Mouse (Mus musculus) brain, embryonic 14.5 days (tissue): ENCODE measurements at regions not wholly inside any gene's neighbourhood (a gene's known extent, or its start where the extent isn't known, plus 50 kb on each side); places are given as distances from the start of the nearest gene placed in this dataset.

Source experiments
- CTCF ChIP-seq: fragments of 200-500 bp; IDR thresholded peaks from 2 replicates; pipeline ENCODE4 v1.5.1; 2012; ENCODE audit warnings: inconsistent platforms, mild to moderate bottlenecking, moderate library complexity, borderline replicate concordance; ENCODE audit not compliant: insufficient read depth, insufficient read length; ENCODE audit errors: extremely low read depth
- POLR2A ChIP-seq: fragments of 200-500 bp; IDR thresholded peaks from 2 replicates; pipeline ENCODE4 v1.6.1; 2012; ENCODE audit warnings: mild to moderate bottlenecking, inconsistent platforms, borderline replicate concordance; ENCODE audit not compliant: poor library complexity, insufficient read depth, insufficient read length, severe bottlenecking; ENCODE audit errors: extremely low read depth

DNA sequence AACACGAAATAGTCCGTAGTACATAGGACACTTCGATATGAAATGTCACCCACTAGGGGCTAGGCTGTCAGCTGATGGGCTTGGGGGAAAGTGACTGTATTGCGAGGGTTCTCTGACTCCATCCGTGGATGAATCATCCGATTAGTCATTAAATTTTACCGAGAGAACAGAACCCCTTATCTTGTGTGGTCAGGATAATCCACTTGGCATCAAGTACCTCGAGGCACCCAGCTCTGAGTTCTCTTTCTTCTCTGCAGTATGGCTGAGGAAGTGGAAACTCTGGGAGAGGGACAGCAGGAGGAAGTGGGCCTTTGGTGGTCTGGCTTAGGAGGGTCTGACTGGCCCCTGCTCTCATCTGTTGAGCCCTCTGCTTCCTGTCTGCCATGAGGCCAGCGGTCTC lies 67.2 kb upstream of the Pomp start:
- TF ChIP-seq CTCF (no peak), POLR2A (no peak)
